Comparison of ENCODE assay signal across 29 mouse cellular contexts in the genomic region with DNA sequence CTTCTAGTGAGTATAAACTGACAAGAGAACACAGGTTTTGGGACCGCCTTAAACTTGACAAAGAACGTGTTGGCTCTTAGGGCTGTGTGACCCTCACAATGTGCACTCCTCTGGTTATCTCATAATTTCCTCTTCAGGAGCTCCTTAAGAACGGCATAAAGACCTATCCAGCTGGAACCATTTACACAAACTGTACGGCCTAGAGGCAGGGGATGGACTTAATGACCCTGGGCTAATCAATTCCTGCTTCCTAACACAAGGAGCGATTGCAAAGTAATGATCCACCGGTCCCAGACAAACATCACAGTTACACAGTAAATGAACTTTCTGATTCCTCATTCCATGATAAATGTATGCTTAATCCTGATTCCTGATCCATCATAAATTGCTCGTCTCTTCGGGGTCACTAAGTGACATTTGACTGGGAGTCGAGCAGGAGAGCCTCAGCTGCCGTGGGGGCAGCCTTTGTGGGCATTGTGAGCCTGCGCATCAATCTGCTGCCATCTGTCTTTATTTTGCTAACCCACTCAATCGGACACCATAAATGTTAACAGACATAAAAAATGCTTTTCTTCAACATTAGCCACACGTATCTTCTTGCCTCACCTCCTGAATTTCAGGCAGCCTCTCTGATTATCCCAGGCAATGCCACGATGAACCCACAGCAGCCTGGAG.
DNase-seq lines count a peak whose midpoint lies in the region; ATAC-seq and TF ChIP-seq lines count a peak whose summit lies in the region.
"Had no signal": no experiment of that assay in that cellular context is flagged by ENCODE, and none has a peak within 500 bp of the region (broad histone marks: within the 10 kb centered on the region; RNA-seq: fewer than 3 reads in every experiment).

No protein-coding gene starts in this region.

- no peak overlapping the region for H3K9ac ChIP-seq in neural tube, embryonic 12.5 days
- no peak overlapping the region for H3K9ac ChIP-seq in neural tube, embryonic 15.5 days (replicated peaks)
- H3K9ac ChIP-seq: embryonic facial prominence, embryonic 13.5 days; forebrain, embryonic 12.5 days; heart, embryonic 12.5 days; heart, embryonic 15.5 days; hindbrain, embryonic 15.5 days; intestine, embryonic 15.5 days had no signal

- H3K27ac ChIP-seq in layer of hippocampus, adult 2 months, result peak overlapping the region; percentile 11
- no peak overlapping the region for H3K27ac ChIP-seq in neural tube, embryonic 12.5 days
- no peak overlapping the region for H3K27ac ChIP-seq in neural tube, embryonic 15.5 days (replicated peaks)
- H3K27ac ChIP-seq: embryonic facial prominence, embryonic 13.5 days; forebrain, embryonic 12.5 days; gastrocnemius, adult 2 months; heart, embryonic 15.5 days; hindbrain, embryonic 10.5 days; hindbrain, embryonic 15.5 days; intestine, embryonic 15.5 days had no signal

- H3K27me3 ChIP-seq in neural tube, embryonic 12.5 days (replicated peaks), result no peaks in the 10 kb centered on the region
- H3K27me3 ChIP-seq in neural tube, embryonic 15.5 days (replicated peaks), result no peaks in the 10 kb centered on the region
- H3K27me3 ChIP-seq: embryonic facial prominence, embryonic 13.5 days; forebrain, embryonic 12.5 days; heart, embryonic 12.5 days; heart, embryonic 15.5 days; hindbrain, embryonic 15.5 days; intestine, embryonic 15.5 days had no signal

- H3K9me3 ChIP-seq in neural tube, embryonic 12.5 days, result no peaks in the 10 kb centered on the region
- H3K9me3 ChIP-seq in neural tube, embryonic 15.5 days (replicated peaks), result no peaks in the 10 kb centered on the region
- H3K9me3 ChIP-seq: embryonic facial prominence, embryonic 13.5 days; forebrain, embryonic 12.5 days; heart, embryonic 12.5 days; heart, embryonic 15.5 days; hindbrain, embryonic 10.5 days; hindbrain, embryonic 15.5 days; intestine, embryonic 15.5 days had no signal

- WGBS in neural tube, embryonic 12.5 days, result 49% methylated on average over 14 of the region's 14 CpGs
- 40% methylated on average over 14 of the region's 14 CpGs for WGBS in neural tube, embryonic 15.5 days

- no peak for TF ChIP-seq CTCF in layer of hippocampus, adult 2 months (conservative IDR thresholded peaks at IDR 0.05)

- H3K36me3 ChIP-seq in neural tube, embryonic 12.5 days, result no peaks in the 10 kb centered on the region
- no peaks in the 10 kb centered on the region for H3K36me3 ChIP-seq in neural tube, embryonic 15.5 days
- H3K36me3 ChIP-seq: embryonic facial prominence, embryonic 13.5 days; forebrain, embryonic 12.5 days; heart, embryonic 12.5 days; heart, embryonic 15.5 days; hindbrain, embryonic 10.5 days; hindbrain, embryonic 15.5 days; intestine, embryonic 15.5 days had no signal

- peak; percentile 41; the same call in 1 of the 2 replicates for ATAC-seq in neural tube, embryonic 12.5 days (ENCODE audit: low FRiP score, low read depth)
- ATAC-seq in neural tube, embryonic 15.5 days (ENCODE audit: low FRiP score), result no peak
- ATAC-seq in inflammation-experienced regulatory T-cells, adult 6 months, result no peak
- ATAC-seq: activated CD4-positive, CD25-positive, alpha-beta regulatory T cell, adult 4 months; forebrain, embryonic 16.5 days; intestine, embryonic 15.5 days had no signal

- no peak overlapping the region for H3K4me2 ChIP-seq in neural tube, embryonic 12.5 days (replicated peaks)
- no peak overlapping the region for H3K4me2 ChIP-seq in neural tube, embryonic 15.5 days
- H3K4me2 ChIP-seq: embryonic facial prominence, embryonic 13.5 days; forebrain, embryonic 12.5 days; heart, embryonic 12.5 days; heart, embryonic 15.5 days; hindbrain, embryonic 15.5 days; intestine, embryonic 15.5 days had no signal

- DNase-seq in embryo, embryonic 10.5 days (ENCODE audit: low spot score), result peak; percentile 36
- no peak for DNase-seq in embryo, embryonic 9.5 days (ENCODE audit: extremely low spot score)
- DNase-seq in layer of hippocampus, adult 2 months (ENCODE audit: low spot score in 2 of 2), result no peak
- DNase-seq in layer of hippocampus, postnatal 25 days (ENCODE audit: extremely low spot score in 1 of 2, low spot score in 1 of 2), result no peak
- DNase-seq in heart, adult 9 months (ENCODE audit: low spot score in 2 of 2), result no peak
- DNase-seq: adrenal gland, adult 8-10 months; adrenal gland, postnatal 25 days; cerebellum, adult 11-12 months; cerebellum, adult 8-10 months; cerebellum, postnatal 10 days; cerebellum, postnatal 36 days; gastrocnemius, adult 2 months; gastrocnemius, postnatal 14 days; heart, adult 11 months; heart, postnatal 10 days; heart, postnatal 36 days had no signal

- no peaks in the 10 kb centered on the region for H3K4me1 ChIP-seq in neural tube, embryonic 12.5 days
- H3K4me1 ChIP-seq in neural tube, embryonic 15.5 days, result no peaks in the 10 kb centered on the region
- H3K4me1 ChIP-seq: forebrain, embryonic 12.5 days; heart, embryonic 15.5 days; hindbrain, embryonic 15.5 days; intestine, embryonic 15.5 days had no signal

- H3K4me3 ChIP-seq in layer of hippocampus, adult 2 months, result no peak overlapping the region
- H3K4me3 ChIP-seq in neural tube, embryonic 12.5 days, result no peak overlapping the region
- no peak overlapping the region for H3K4me3 ChIP-seq in neural tube, embryonic 15.5 days (replicated peaks)
- H3K4me3 ChIP-seq: embryonic facial prominence, embryonic 13.5 days; erythroblast, embryonic 14.5 days; forebrain, embryonic 12.5 days; gastrocnemius, adult 2 months; heart, embryonic 12.5 days; heart, embryonic 15.5 days; hindbrain, embryonic 10.5 days; hindbrain, embryonic 15.5 days; intestine, embryonic 15.5 days had no signal
